Mouse (Mus musculus): ENCODE data around the gene Fgfr2.

- TF ChIP-seq CTCF (IDR thresholded peaks at IDR 0.05; ENCODE audit: borderline replicate concordance, insufficient read depth, low read length) (no peak), POLR2A (IDR thresholded peaks at IDR 0.05; ENCODE audit: low read depth, low read length) (no peak)
These were observed 2797.1 kb downstream of the Fgfr2 start for GRCm38 (mm10) chr7:130325983-130326433.
